Comparison of ENCODE assay signal across 21 mouse cellular contexts in the genomic region with DNA sequence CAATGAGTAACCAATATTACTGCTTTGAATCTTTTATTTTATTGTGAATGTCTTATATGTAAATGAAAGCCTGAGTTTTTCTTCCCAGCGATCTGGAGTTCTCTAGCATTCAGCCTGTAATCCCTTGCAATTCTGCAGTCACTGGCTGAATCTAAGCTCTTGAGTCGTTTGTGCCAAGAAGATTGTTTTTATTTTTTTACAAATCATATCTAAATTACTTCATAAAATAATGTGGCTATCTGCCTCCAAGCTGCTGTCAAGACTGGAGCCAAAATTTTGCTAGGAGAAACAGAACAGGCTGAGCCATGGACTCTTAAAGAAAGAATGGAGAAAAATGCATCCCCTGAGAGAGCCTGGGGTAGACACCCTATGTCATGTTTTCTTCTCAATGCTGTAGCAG.
DNase-seq lines count a peak whose midpoint lies in the region; ATAC-seq and TF ChIP-seq lines count a peak whose summit lies in the region.
"Had no signal": no experiment of that assay in that cellular context is flagged by ENCODE, and none has a peak within 500 bp of the region (broad histone marks: within the 10 kb centered on the region; RNA-seq: fewer than 3 reads in every experiment).

No protein-coding gene starts in this region.

- no peaks in the 10 kb centered on the region for H3K27me3 ChIP-seq in kidney, adult 2 months (replicated peaks; ENCODE audit: control insufficient read depth, insufficient read depth, low read length)
- H3K27me3 ChIP-seq in kidney, embryonic 15.5 days = no peaks in the 10 kb centered on the region
- H3K27me3 ChIP-seq in lung, postnatal 0 days (replicated peaks; ENCODE audit: insufficient read depth, low read length) = no peaks in the 10 kb centered on the region
- H3K27me3 ChIP-seq: CH12.LX; forebrain, embryonic 13.5 days; limb, embryonic 12.5 days; liver, embryonic 12.5 days had no signal

- H3K36me3 ChIP-seq in kidney, adult 2 months (ENCODE audit: control insufficient read depth, insufficient read depth, low read length) = no peaks in the 10 kb centered on the region
- no peaks in the 10 kb centered on the region for H3K36me3 ChIP-seq in kidney, embryonic 15.5 days
- no peaks in the 10 kb centered on the region for H3K36me3 ChIP-seq in lung, postnatal 0 days (ENCODE audit: insufficient read depth, low read length)
- H3K36me3 ChIP-seq: limb, embryonic 12.5 days; liver, embryonic 12.5 days had no signal

- no peak overlapping the region for H3K4me3 ChIP-seq in kidney, adult 2 months (ENCODE audit: insufficient read depth, low read depth, low read length)
- H3K4me3 ChIP-seq in kidney, embryonic 15.5 days (replicated peaks) = no peak overlapping the region
- H3K4me3 ChIP-seq in lung, postnatal 0 days (ENCODE audit: low read depth, low read length) = no peak overlapping the region
- H3K4me3 ChIP-seq: forebrain, embryonic 13.5 days; limb, embryonic 12.5 days; liver, embryonic 12.5 days had no signal

- H3K4me2 ChIP-seq in kidney, embryonic 15.5 days = no peak overlapping the region
- H3K4me2 ChIP-seq in lung, postnatal 0 days (replicated peaks; ENCODE audit: low read depth, low read length) = no peak overlapping the region
- H3K4me2 ChIP-seq: forebrain, embryonic 13.5 days; limb, embryonic 12.5 days; liver, embryonic 12.5 days had no signal

- TF ChIP-seq POLR2A in kidney, adult 2 months (IDR thresholded peaks at IDR 0.05; ENCODE audit: low read depth, low read length) = no peak
- no peak for TF ChIP-seq POLR2A in brain, embryonic 14.5 days (IDR thresholded peaks at IDR 0.05; ENCODE audit: borderline replicate concordance, extremely low read depth, insufficient read depth, insufficient read length, poor library complexity, severe bottlenecking)

- no peak overlapping the region for H3K27ac ChIP-seq in kidney, adult 2 months (ENCODE audit: insufficient read depth, low read depth, low read length)
- no peak overlapping the region for H3K27ac ChIP-seq in kidney, embryonic 15.5 days
- H3K27ac ChIP-seq in lung, postnatal 0 days (ENCODE audit: low read length) = no peak overlapping the region
- H3K27ac ChIP-seq: forebrain, embryonic 13.5 days; hindbrain, postnatal 0 days; limb, embryonic 12.5 days; liver, embryonic 12.5 days had no signal

- no peak for TF ChIP-seq EP300 in lung, postnatal 0 days (IDR thresholded peaks at IDR 0.05)

- peak; percentile 88 for DNase-seq in heart, adult 11 months
- DNase-seq in heart, postnatal 4 days = no peak
- DNase-seq in kidney, adult 2 months = peak; percentile 10
- DNase-seq in lung, postnatal 0 days (ENCODE audit: low spot score) = peak; percentile 46
- no peak for DNase-seq in lung, postnatal 4 days
- peak; percentile 13 for DNase-seq in brain, embryonic 14.5 days (ENCODE audit: low read depth)
- DNase-seq: adrenal gland, postnatal 36 days; cerebellum, adult 8-10 months; gastrocnemius, postnatal 25 days; lung, adult 2 months; right cerebral cortex, postnatal 14 days; thymus, adult 2 months had no signal

- no peaks in the 10 kb centered on the region for H3K4me1 ChIP-seq in kidney, adult 2 months (ENCODE audit: control insufficient read depth, insufficient read depth, low read length)
- no peaks in the 10 kb centered on the region for H3K4me1 ChIP-seq in kidney, embryonic 15.5 days
- no peaks in the 10 kb centered on the region for H3K4me1 ChIP-seq in lung, postnatal 0 days (ENCODE audit: insufficient read depth, low read depth, low read length)
- H3K4me1 ChIP-seq: limb, embryonic 12.5 days; liver, embryonic 12.5 days had no signal

- H3K9me3 ChIP-seq in kidney, embryonic 15.5 days (replicated peaks) = no peaks in the 10 kb centered on the region
- H3K9me3 ChIP-seq in lung, postnatal 0 days (ENCODE audit: low read length) = no peaks in the 10 kb centered on the region
- H3K9me3 ChIP-seq: forebrain, embryonic 13.5 days; limb, embryonic 12.5 days; liver, embryonic 12.5 days had no signal

- WGBS in kidney, adult 2 months = 66% methylated on average over 2 of the region's 2 CpGs
- 68% methylated on average over 2 of the region's 2 CpGs for WGBS in kidney, embryonic 15.5 days
- WGBS in lung, postnatal 0 days = 43% methylated on average over 2 of the region's 2 CpGs

- no peak for ATAC-seq in kidney, embryonic 15.5 days (replicated peaks; ENCODE audit: low FRiP score)
- no peak for ATAC-seq in lung, postnatal 0 days
- no peak for ATAC-seq in megakaryocyte-erythroid progenitor cell, adult 5-6 weeks (replicated peaks; ENCODE audit: low FRiP score, low TSS enrichment, poor library complexity, severe bottlenecking)
- ATAC-seq: forebrain, embryonic 13.5 days; hindbrain, postnatal 0 days; intestine, postnatal 0 days; liver, embryonic 12.5 days; midbrain, embryonic 16.5 days had no signal

- no peak for TF ChIP-seq CTCF in kidney, adult 2 months (conservative IDR thresholded peaks at IDR 0.05; ENCODE audit: insufficient read depth, insufficient read length, low read depth, low read length)
- TF ChIP-seq CTCF in lung, postnatal 0 days (IDR thresholded peaks at IDR 0.05) = no peak
- no peak for TF ChIP-seq CTCF in brain, embryonic 14.5 days (IDR thresholded peaks at IDR 0.05; ENCODE audit: borderline replicate concordance, extremely low read depth, insufficient read depth, insufficient read length)

- H3K9ac ChIP-seq in kidney, embryonic 15.5 days = no peak overlapping the region
- H3K9ac ChIP-seq in lung, postnatal 0 days (replicated peaks; ENCODE audit: low read depth) = no peak overlapping the region
- H3K9ac ChIP-seq: forebrain, embryonic 13.5 days; limb, embryonic 12.5 days; liver, embryonic 12.5 days had no signal

Comparison
In these comparisons a context has a peak if more than half of its experiments do, and no peak if none do; other contexts are left out.
1. DNase-seq: peak in heart, adult 11 months (single experiment), kidney, adult 2 months (single experiment), lung, postnatal 0 days (single experiment) and brain, embryonic 14.5 days (single experiment); none in heart, postnatal 4 days (single experiment) and lung, postnatal 4 days (0 of 2).